In the genomic region with DNA sequence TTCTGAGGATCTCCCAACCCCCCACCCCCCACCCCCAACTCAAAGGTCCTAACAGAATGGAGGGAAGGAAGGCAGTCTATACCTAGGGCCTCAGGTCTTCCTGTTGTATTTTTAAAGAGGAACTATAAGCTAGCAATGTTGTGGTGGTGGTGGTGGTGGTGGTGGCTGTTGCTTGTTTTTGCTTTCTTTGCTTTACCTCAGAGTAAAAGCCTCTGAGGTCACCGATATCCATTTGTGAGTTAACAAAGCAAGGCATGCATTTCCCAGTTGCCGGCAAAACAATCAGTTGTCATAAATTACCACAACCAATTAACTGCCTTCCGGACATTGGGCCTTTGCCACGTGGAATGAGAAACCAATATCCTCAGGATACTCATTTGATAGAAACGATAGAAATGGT, we compare ENCODE assay signal across 15 mouse cellular contexts.
DNase-seq lines count a peak whose midpoint lies in the region; ATAC-seq and TF ChIP-seq lines count a peak whose summit lies in the region.
"Had no signal": no experiment of that assay in that cellular context is flagged by ENCODE, and none has a peak within 500 bp of the region (broad histone marks: within the 10 kb centered on the region; RNA-seq: fewer than 3 reads in every experiment).

No protein-coding gene starts in this region.

- H3K4me1 ChIP-seq in heart, embryonic 16.5 days (ENCODE audit: control insufficient read depth, insufficient read depth, low read length), result peaks cover 18% of the 10 kb centered on the region
- H3K4me1 ChIP-seq in spleen, adult 2 months (ENCODE audit: control insufficient read depth, insufficient read depth, insufficient read length), result peaks cover 42% of the 10 kb centered on the region
- peaks cover 11% of the 10 kb centered on the region for H3K4me1 ChIP-seq in neural tube, embryonic 14.5 days (ENCODE audit: control insufficient read depth, insufficient read depth, low read length)

- no peak overlapping the region for H3K4me3 ChIP-seq in heart, embryonic 16.5 days (ENCODE audit: low read length)
- no peak overlapping the region for H3K4me3 ChIP-seq in spleen, adult 2 months (ENCODE audit: extremely low read depth, insufficient read depth, insufficient read length)
- no peak overlapping the region for H3K4me3 ChIP-seq in neural tube, embryonic 14.5 days (ENCODE audit: low read depth, low read length)
- H3K4me3 ChIP-seq: erythroblast, embryonic 14.5 days; intestine, embryonic 15.5 days; limb, embryonic 13.5 days had no signal

- H3K36me3 ChIP-seq in heart, embryonic 16.5 days (ENCODE audit: control insufficient read depth, insufficient read depth), result no peaks in the 10 kb centered on the region
- H3K36me3 ChIP-seq in spleen, adult 2 months (ENCODE audit: control insufficient read depth, insufficient read depth, low read length), result no peaks in the 10 kb centered on the region
- no peaks in the 10 kb centered on the region for H3K36me3 ChIP-seq in neural tube, embryonic 14.5 days (ENCODE audit: control insufficient read depth, insufficient read depth, low read length)
- H3K36me3 ChIP-seq: intestine, embryonic 15.5 days; limb, embryonic 13.5 days had no signal

- no peak overlapping the region for H3K9ac ChIP-seq in heart, embryonic 16.5 days (ENCODE audit: low read length)
- H3K9ac ChIP-seq in neural tube, embryonic 14.5 days (replicated peaks; ENCODE audit: low read depth, low read length), result no peak overlapping the region
- H3K9ac ChIP-seq: intestine, embryonic 15.5 days; limb, embryonic 13.5 days had no signal

- no peak for ATAC-seq in heart, embryonic 16.5 days (replicated peaks; ENCODE audit: extremely low read depth, insufficient read depth, low FRiP score)
- ATAC-seq in hematopoietic stem cell, adult 5-6 weeks (replicated peaks in 1 of 2; ENCODE audit: insufficient read depth in 1 of 2, low FRiP score in 2 of 2, low TSS enrichment in 1 of 2, low read depth in 1 of 2, poor library complexity in 2 of 2, severe bottlenecking in 2 of 2), result peak; percentile 40 to 57
- no peak for ATAC-seq in neural tube, embryonic 14.5 days (ENCODE audit: low read depth)
- ATAC-seq: lung, postnatal 0 days; Patski had no signal

- H3K4me2 ChIP-seq in heart, embryonic 16.5 days (ENCODE audit: low read depth, low read length), result no peak overlapping the region
- no peak overlapping the region for H3K4me2 ChIP-seq in neural tube, embryonic 14.5 days (ENCODE audit: low read depth, low read length)
- H3K4me2 ChIP-seq: intestine, embryonic 15.5 days; limb, embryonic 13.5 days had no signal

- no peaks in the 10 kb centered on the region for H3K27me3 ChIP-seq in heart, embryonic 16.5 days (ENCODE audit: control insufficient read depth, insufficient read depth, low read length)
- no peaks in the 10 kb centered on the region for H3K27me3 ChIP-seq in spleen, adult 2 months (ENCODE audit: control insufficient read depth, insufficient read depth, low read length)
- H3K27me3 ChIP-seq in neural tube, embryonic 14.5 days (ENCODE audit: control insufficient read depth, insufficient read depth, low read length), result no peaks in the 10 kb centered on the region
- H3K27me3 ChIP-seq: intestine, embryonic 15.5 days; limb, embryonic 13.5 days; Patski had no signal

- H3K9me3 ChIP-seq in heart, embryonic 16.5 days (replicated peaks; ENCODE audit: control insufficient read depth, low read length), result no peaks in the 10 kb centered on the region
- no peaks in the 10 kb centered on the region for H3K9me3 ChIP-seq in neural tube, embryonic 14.5 days (ENCODE audit: control insufficient read depth, low read length)
- H3K9me3 ChIP-seq: intestine, embryonic 15.5 days; limb, embryonic 13.5 days had no signal

- no peak for TF ChIP-seq CTCF in spleen, adult 2 months (IDR thresholded peaks at IDR 0.05; ENCODE audit: extremely low read depth, insufficient read depth, insufficient read length, insufficient replicate concordance)

- peak overlapping the region; percentile 30 for H3K27ac ChIP-seq in heart, embryonic 16.5 days (ENCODE audit: low read length)
- peak overlapping the region; percentile 92 for H3K27ac ChIP-seq in spleen, adult 2 months (ENCODE audit: insufficient read depth, low read length)
- 0 out of 2 replicates have a peak overlapping the region, but pooled peaks have one; percentile 28 for H3K27ac ChIP-seq in neural tube, embryonic 14.5 days (ENCODE audit: low read depth, low read length)
- H3K27ac ChIP-seq: intestine, embryonic 15.5 days; limb, embryonic 13.5 days had no signal

- no peak; the same call in 1 of the 2 replicates for TF ChIP-seq POLR2A in spleen, adult 2 months (IDR thresholded peaks at IDR 0.05; ENCODE audit: low read depth, low read length)

- intact Hi-C loops in heart, postnatal 10 days (cut with DNase I), result no loop called here
- intact Hi-C loops in left cerebral cortex, postnatal 14 days (cut with DNase I), result no loop called here

- 71% methylated on average over 5 of the region's 5 CpGs for WGBS in heart, embryonic 16.5 days
- 11% methylated on average over 5 of the region's 5 CpGs for WGBS in spleen, adult 2 months
- 10% methylated on average over 5 of the region's 5 CpGs for WGBS in neural tube, embryonic 14.5 days

- DNase-seq in heart, postnatal 10 days, result no peak
- DNase-seq in spleen, adult 2 months (ENCODE audit: low read depth in 1 of 2, low spot score in 2 of 2), result no peak
- DNase-seq in spleen, adult 18-20 months, result no peak
- DNase-seq in left cerebral cortex, postnatal 14 days (ENCODE audit: low spot score in 2 of 2), result no peak
- DNase-seq in adrenal gland, postnatal 4 days (ENCODE audit: low spot score in 2 of 2), result no peak
- DNase-seq: adrenal gland, adult 8-10 months; cerebellum, adult 11 months had no signal

Comparison
In these comparisons a context has a peak if more than half of its experiments do, and no peak if none do; other contexts are left out.
1. ATAC-seq: peak in hematopoietic stem cell, adult 5-6 weeks (2 of 2); none in heart, embryonic 16.5 days (single experiment) and neural tube, embryonic 14.5 days (single experiment).
2. H3K27ac ChIP-seq: peak in every context shown above with its lines; median percentile 92 in spleen, adult 2 months; 30 in heart, embryonic 16.5 days; 28 in neural tube, embryonic 14.5 days.